Mouse (Mus musculus): ENCODE data around the gene Scnm1. TPM values are rescaled to one million over a fixed set of nuclear protein-coding genes. Genes with fewer than 3 reads are reported as not detected.

Scnm1 gene
- polyA plus RNA-seq, 1 experiment = 34.3 TPM

DNA sequence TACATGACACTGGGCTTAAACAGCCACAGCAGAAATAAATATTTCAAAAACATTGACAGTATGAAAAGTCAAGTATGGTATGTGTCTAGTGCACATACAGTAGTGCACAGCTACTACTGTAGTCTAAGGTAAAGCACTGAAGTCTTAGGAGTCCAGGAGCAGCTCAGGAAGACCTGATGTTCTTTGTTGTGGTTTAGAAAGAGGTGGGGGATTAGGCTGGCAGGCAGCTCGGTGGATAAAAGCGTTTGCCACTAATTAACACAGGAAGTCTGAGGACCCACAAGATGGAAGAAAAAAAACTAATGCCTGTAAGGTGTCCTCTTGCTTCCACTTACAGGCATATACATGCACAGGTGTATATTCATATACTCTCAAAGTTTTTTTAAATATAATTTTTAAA lies 33.0 kb downstream of the Scnm1 start:
- TF ChIP-seq CTCF (IDR thresholded peaks at IDR 0.05; ENCODE audit: extremely low read depth, insufficient read length, insufficient replicate concordance, low read depth, low read length) = no peak
- TF ChIP-seq POLR2A (IDR thresholded peaks at IDR 0.05; ENCODE audit: low read depth, low read length) = no peak
- no peaks in the 10 kb centered on the region for H3K27me3 ChIP-seq (ENCODE audit: control insufficient read depth, insufficient read depth, low read length)

GRCm38 (mm10) chr3:95088071-95088470 lies 45.7 kb downstream of the Scnm1 start:
- WGBS = 97% methylated on average over 1 of the region's 1 CpGs
- no peak for TF ChIP-seq POLR2A (IDR thresholded peaks at IDR 0.05; ENCODE audit: low read depth, low read length)
- no peak for TF ChIP-seq CTCF (IDR thresholded peaks at IDR 0.05; ENCODE audit: extremely low read depth, insufficient read length, insufficient replicate concordance, low read depth, low read length)
- Histone ChIP-seq H3K27ac (ENCODE audit: insufficient read depth, low read depth, low read length) (no peak overlapping the region), H3K36me3 (ENCODE audit: control insufficient read depth, insufficient read depth, low read length) (peaks cover 4% of the 10 kb centered on the region; the same call in 1 of the 2 replicates), H3K4me1 (ENCODE audit: control insufficient read depth, insufficient read depth, insufficient read length, low read length) (no peaks in the 10 kb centered on the region), H3K4me3 (ENCODE audit: low read depth, low read length) (no peak overlapping the region), H3K27me3 (ENCODE audit: control insufficient read depth, insufficient read depth, low read length) (no peaks in the 10 kb centered on the region)

More for the DNA sequence above, 33.0 kb downstream of the Scnm1 start:
- H3K36me3 ChIP-seq (ENCODE audit: control insufficient read depth, insufficient read depth, low read length) = peaks cover 13% of the 10 kb centered on the region
- H3K4me1 ChIP-seq (ENCODE audit: control insufficient read depth, insufficient read depth, insufficient read length, low read length) = peaks cover 4% of the 10 kb centered on the region; the same call in 1 of the 2 replicates
- no peak overlapping the region for H3K4me3 ChIP-seq (ENCODE audit: low read depth, low read length)
- H3K27ac ChIP-seq (ENCODE audit: insufficient read depth, low read depth, low read length) = no peak overlapping the region
- WGBS = 30% methylated on average over 2 of the region's 2 CpGs

Other genes starting within 250 kb of the Scnm1 start
- gene Psmb4, start 247.1 kb downstream of the Scnm1 start, polyA plus RNA-seq (2012; rRNA removed) = 98.8 and 173 TPM in 2 replicates
- 30.5 and 50.4 TPM in 2 replicates for gene Selenbp1, start 201.0 kb downstream of the Scnm1 start, polyA plus RNA-seq (2012; rRNA removed)
- 5.5 and 5.7 TPM in 2 replicates for gene Rfx5, start 179.9 kb downstream of the Scnm1 start, polyA plus RNA-seq (2012; rRNA removed)
- gene Pi4kb, start 159.3 kb downstream of the Scnm1 start, polyA plus RNA-seq (2012; rRNA removed) = 14.2 and 20.9 TPM in 2 replicates
- 9.1 and 17.1 TPM in 2 replicates for gene Zfp687, start 118.6 kb downstream of the Scnm1 start, polyA plus RNA-seq (2012; rRNA removed)
- 81.7 and 131 TPM in 2 replicates for gene Psmd4, start 91.4 kb downstream of the Scnm1 start, polyA plus RNA-seq (2012; rRNA removed)
- 6.7 and 14.9 TPM in 2 replicates for gene Pip5k1a, start 27.1 kb downstream of the Scnm1 start, polyA plus RNA-seq (2012; rRNA removed)
- gene Vps72, start 23.0 kb downstream of the Scnm1 start, polyA plus RNA-seq (2012; rRNA removed) = 27.4 and 63.8 TPM in 2 replicates
- gene Tmod4, start 9.5 kb downstream of the Scnm1 start, polyA plus RNA-seq (2012; rRNA removed) = 0.62 and 0.84 TPM in 2 replicates
- 1.8 and 5.0 TPM in 2 replicates for gene Lysmd1, start 77 bp upstream of the Scnm1 start, polyA plus RNA-seq (2012; rRNA removed)
- 8.6 and 52.3 TPM in 2 replicates for gene Tnfaip8l2, start 8.3 kb upstream of the Scnm1 start, polyA plus RNA-seq (2012; rRNA removed)
- 2.1 and 4.6 TPM in 2 replicates for gene Sema6c, start 26.4 kb upstream of the Scnm1 start, polyA plus RNA-seq (2012; rRNA removed)
- 2.9 and 7.4 TPM in 2 replicates for gene Gabpb2, start 83.9 kb upstream of the Scnm1 start, polyA plus RNA-seq (2012; rRNA removed)
- 26.1 and 41.6 TPM in 2 replicates for gene Cdc42se1, start 94.7 kb upstream of the Scnm1 start, polyA plus RNA-seq (2012; rRNA removed)
- gene Mllt11, start 98.2 kb upstream of the Scnm1 start, polyA plus RNA-seq (2012; rRNA removed) = 13.1 and 14.0 TPM in 2 replicates
- 0.13 and 0.18 TPM in 2 replicates for gene Gm128, start 107.6 kb upstream of the Scnm1 start, polyA plus RNA-seq (2012; rRNA removed)
- 0.16 and 0.58 TPM in 2 replicates for gene Bnipl, start 117.2 kb upstream of the Scnm1 start, polyA plus RNA-seq (2012; rRNA removed)
- gene Mindy1, start 147.3 kb upstream of the Scnm1 start, polyA plus RNA-seq (2012; rRNA removed) = 58.5 and 89.2 TPM in 2 replicates
- gene Prune1, start 148.1 kb upstream of the Scnm1 start, polyA plus RNA-seq (2012; rRNA removed) = 4.4 and 11.5 TPM in 2 replicates
- gene Anxa9, start 173.2 kb upstream of the Scnm1 start, polyA plus RNA-seq (2012; rRNA removed) = 0.52 and 0.65 TPM in 2 replicates
- 51.3 and 84.0 TPM in 2 replicates for gene Cers2, start 180.8 kb upstream of the Scnm1 start, polyA plus RNA-seq (2012; rRNA removed)
- 3.3 and 5.3 TPM in 2 replicates for gene Setdb1, start 223.2 kb upstream of the Scnm1 start, polyA plus RNA-seq (2012; rRNA removed)

Measured in small intestine, adult 2 months (tissue).